Mouse (Mus musculus): ENCODE results near the gene Sugct.

- TF ChIP-seq CTCF (IDR thresholded peaks at IDR 0.05; ENCODE audit: low read depth): no peak
- no peak for TF ChIP-seq EP300 (IDR thresholded peaks at IDR 0.05; ENCODE audit: low read depth)
These were observed 184.1 kb downstream of the Sugct start for GRCm38 (mm10) chr13:17511184-17511778.
